Mouse (Mus musculus) frontal cortex, adult 2 months (tissue): ENCODE measurements around the gene Rap1b. TPM values are rescaled to one million over a fixed set of nuclear protein-coding genes. Genes with fewer than 3 reads are reported as not detected.

Source experiments
- DNase-seq, 2 experiments: peaks; one replicate each; pipeline ENCODE4 v3.0.0; 2022; ENCODE audit warnings: low spot score in 1 of 2; ENCODE audit errors: extremely low spot score in 1 of 2
- polyA plus RNA-seq: library from polyadenylated mRNA; depleted of rRNA; stranded (reverse); fragments of >200 nt; gene quantifications from 2 replicates; pipeline ENCODE4 v1.2.3, GENCODE M21; 2012; rRNA removed

Rap1b gene
- polyA plus RNA-seq, 1 experiment, result 68.3 TPM

- no peak for DNase-seq
Observed at GRCm38 (mm10) chr10:117774011-117774816, 71.6 kb downstream of the Rap1b start.

GRCm38 (mm10) chr10:117773106-117773720 is 72.6 kb downstream of the Rap1b start:
- no peak for DNase-seq

- no peak for DNase-seq
Observed at GRCm38 (mm10) chr10:117772364-117773105, 73.3 kb downstream of the Rap1b start.

- DNase-seq, result no peak
Observed at GRCm38 (mm10) chr10:117771131-117771510, 74.7 kb downstream of the Rap1b start.

GRCm38 (mm10) chr10:117770286-117771130 is 75.3 kb downstream of the Rap1b start:
- DNase-seq, result no peak

GRCm38 (mm10) chr10:117769541-117770285 is 76.1 kb downstream of the Rap1b start:
- DNase-seq, result no peak

GRCm38 (mm10) chr10:117768141-117768440 is 77.7 kb downstream of the Rap1b start:
- no peak for DNase-seq

- no peak for DNase-seq
Observed at GRCm38 (mm10) chr10:117767286-117768140, 78.3 kb downstream of the Rap1b start.

- no peak for DNase-seq
Observed at GRCm38 (mm10) chr10:117766896-117767160, 79.0 kb downstream of the Rap1b start.

GRCm38 (mm10) chr10:117766111-117766895 is 79.5 kb downstream of the Rap1b start:
- DNase-seq, result no peak

- no peak for DNase-seq
Observed at GRCm38 (mm10) chr10:117765116-117765894, 80.5 kb downstream of the Rap1b start.

GRCm38 (mm10) chr10:117764598-117764997 is 81.2 kb downstream of the Rap1b start:
- no peak for DNase-seq

Other genes with a start within 250 kb of the Rap1b start
- gene Cpm, start 216.5 kb downstream of the Rap1b start, polyA plus RNA-seq, result 3.5 and 3.9 TPM in 2 replicates
- 72.1 and 74.5 TPM in 2 replicates for gene Mdm2, start 135.3 kb downstream of the Rap1b start, polyA plus RNA-seq
- gene Slc35e3, start 99.7 kb downstream of the Rap1b start, polyA plus RNA-seq, result 17.7 and 19.0 TPM in 2 replicates
- 16.0 and 17.8 TPM in 2 replicates for gene Nup107, start 53.3 kb downstream of the Rap1b start, polyA plus RNA-seq